Mouse (Mus musculus) layer of hippocampus, postnatal 36 days (tissue): ENCODE data around the gene Wdr89. TPM values are rescaled to one million over a fixed set of nuclear protein-coding genes. Genes with fewer than 3 reads are reported as not detected.
"Not testable (repeated sequence)": the region's sequence is repeated elsewhere in the genome, so short reads cannot be mapped to it uniquely, and the experiment has no call there.

Source experiments
- DNase-seq, 2 experiments: peaks; one replicate each; pipeline ENCODE4 v3.0.0; 2022
- total RNA-seq, 2 experiments: library from RNA; stranded (reverse); gene quantifications; 2 replicates each; pipeline ENCODE4 v1.2.3; 2021

Gene Wdr89
- total RNA-seq = 1 to 10 TPM; 2.8 to 3.5 TPM

- DNase-seq = peak; percentile 99
These were observed at the start of gene Wdr89 for GRCm38 (mm10) chr12:75669258-75670106. Gene Wdr89, minus strand, starts transcription at chr12:75669537.

DNA sequence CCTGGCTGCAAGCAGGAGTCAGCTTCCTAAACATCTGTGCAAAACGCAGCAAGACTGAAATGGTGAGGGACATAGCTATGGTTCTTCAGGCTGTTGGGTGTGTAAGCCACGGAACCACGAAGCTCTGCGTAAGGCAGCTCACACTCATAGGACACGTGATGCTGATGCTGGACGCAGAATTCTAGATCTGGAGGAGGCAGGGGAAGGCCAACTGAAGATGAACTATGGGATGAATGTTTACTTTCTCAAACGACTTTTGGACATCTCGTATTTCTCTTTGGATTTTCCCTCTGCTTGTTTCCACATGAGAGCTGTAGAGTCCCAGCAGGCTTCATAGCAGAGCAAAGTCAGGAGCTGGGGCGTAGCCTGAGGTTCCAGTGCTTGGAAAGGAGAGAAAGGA is 44.3 kb upstream of the Wdr89 start:
- DNase-seq = no peak

- not testable (repeated sequence) for DNase-seq
These were observed 43.6 kb upstream of the Wdr89 start for GRCm38 (mm10) chr12:75712905-75713304.

DNA sequence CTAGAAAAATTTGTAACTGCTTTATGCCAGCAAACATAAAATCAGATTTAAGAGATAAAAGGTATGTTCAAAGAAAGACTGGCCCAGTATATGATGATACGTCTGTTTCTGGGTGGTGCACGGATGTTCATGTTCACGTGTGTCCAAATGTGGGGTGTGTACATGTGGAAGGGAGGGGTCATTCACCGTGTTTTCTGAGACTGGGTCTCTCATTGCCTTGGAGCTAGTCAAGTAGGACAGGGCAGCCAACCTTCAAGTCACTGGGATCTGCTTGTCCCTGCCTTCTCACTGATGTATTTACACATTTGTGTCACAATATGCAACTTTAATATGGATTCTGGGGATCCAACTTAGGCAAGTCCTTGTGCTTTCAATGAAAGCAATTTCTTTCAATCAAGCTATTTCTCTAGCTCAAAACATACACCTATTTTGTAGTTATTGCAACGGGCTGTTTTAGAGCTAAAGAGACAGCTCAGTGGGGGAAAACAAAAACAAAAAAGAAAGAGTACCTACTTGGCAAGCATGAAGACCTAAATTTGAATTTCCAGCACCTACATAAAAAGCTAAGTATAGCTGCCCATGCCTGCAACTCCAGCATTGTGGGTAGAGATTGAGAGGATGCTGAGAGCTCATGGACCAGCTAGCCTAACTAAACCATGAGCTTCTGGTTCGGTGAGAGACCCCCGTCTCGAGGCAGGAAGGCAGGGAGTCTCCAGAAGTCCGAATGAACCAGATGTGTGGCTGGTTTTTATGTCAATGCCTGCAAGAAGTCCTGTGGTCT is 41.4 kb upstream of the Wdr89 start:
- no peak for DNase-seq

GRCm38 (mm10) chr12:75709506-75709905 is 40.2 kb upstream of the Wdr89 start:
- DNase-seq = no peak

- DNase-seq = no peak
These were observed 37.3 kb upstream of the Wdr89 start for GRCm38 (mm10) chr12:75706670-75707069.

DNA sequence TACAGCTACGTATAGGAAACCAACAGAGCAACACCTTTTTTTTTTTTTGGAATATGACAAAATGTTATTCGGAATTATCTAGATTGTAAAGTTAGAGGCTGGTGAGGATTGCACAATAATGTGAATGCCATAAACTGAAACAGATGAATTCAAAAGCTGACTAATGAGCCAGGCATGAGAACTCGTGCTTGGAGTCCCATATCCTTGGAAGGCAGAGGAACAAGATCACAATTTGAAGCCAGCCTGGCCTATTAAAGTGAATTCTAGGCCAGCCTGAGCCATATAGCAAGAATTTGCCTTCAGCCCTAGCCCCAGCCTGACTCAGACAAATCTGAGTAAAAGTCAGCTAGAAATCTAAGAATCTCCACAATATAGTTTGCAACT is 33.4 kb upstream of the Wdr89 start:
- no peak for DNase-seq

DNA sequence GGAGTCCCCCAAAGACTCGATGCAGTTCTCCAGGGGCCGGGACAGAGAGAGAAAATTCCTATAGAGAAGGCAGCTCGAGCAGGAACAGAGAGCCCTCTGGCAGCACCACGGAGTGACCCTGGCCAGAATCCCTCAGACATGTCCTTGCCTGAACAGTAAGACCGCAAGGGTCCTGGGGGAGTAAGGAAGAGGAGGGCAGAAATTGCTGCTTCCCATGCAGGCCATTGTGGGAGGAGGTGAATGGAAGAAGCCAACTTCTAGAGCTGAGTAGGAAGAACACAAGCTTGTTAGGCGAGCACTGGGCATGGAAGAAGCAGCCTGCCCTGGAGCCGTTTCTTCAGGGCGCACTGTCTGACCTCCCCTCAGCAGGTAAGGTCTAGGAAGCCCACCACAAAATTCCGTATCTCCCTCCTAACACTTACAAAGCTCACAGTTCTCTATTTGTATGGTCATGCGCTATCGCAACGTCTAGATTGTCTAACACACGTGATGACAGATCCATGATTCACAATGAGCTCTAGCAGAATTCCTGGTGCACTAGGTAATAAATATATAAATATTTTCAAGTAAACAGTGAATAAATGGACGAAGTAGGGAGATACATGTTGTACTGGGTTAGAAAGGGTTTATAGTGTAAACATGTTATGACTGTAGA is 32.9 kb upstream of the Wdr89 start:
- DNase-seq = no peak

GRCm38 (mm10) chr12:75701173-75702083 is 32.1 kb upstream of the Wdr89 start:
- no peak for DNase-seq

DNA sequence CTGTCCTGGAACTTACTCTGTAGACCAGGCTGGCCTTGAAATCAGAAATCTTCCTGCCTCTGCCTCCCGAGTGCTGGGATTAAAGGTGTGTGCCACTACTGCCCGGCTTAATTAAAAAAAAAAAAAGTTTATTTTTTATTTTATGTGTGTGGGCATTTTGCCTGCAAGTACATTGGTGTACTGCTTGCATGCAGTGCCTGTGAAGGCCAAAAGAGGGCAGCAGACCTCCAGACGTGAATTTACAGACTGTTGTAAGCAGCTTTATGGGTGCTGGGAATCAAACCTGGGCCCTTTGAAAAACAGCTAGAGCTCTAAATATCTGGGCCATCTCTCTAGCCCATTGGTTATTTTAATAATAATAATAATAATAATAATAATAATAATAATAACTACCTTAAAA is 29.4 kb upstream of the Wdr89 start:
- no peak for DNase-seq

DNA sequence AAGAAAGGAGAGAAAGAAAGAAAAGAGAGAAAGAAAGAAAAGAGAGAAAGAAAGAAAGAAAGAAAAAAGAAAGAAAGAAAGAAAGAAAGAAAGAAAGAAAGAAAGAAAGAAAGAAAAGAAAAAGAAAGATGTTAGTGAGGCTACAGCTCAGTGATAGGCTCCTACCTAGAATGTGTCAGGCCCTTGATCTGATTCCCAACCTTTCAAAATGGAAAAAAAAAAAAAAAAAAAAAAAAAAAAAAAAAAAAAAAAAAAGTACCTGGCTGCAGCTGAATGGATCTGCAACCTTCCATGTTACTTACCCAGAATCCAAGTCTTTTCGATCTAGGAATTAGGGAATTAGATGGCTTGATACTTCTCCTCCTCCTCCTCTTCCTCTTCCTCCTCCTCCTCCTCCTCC is 26.5 kb upstream of the Wdr89 start:
- not testable (repeated sequence) for DNase-seq

DNA sequence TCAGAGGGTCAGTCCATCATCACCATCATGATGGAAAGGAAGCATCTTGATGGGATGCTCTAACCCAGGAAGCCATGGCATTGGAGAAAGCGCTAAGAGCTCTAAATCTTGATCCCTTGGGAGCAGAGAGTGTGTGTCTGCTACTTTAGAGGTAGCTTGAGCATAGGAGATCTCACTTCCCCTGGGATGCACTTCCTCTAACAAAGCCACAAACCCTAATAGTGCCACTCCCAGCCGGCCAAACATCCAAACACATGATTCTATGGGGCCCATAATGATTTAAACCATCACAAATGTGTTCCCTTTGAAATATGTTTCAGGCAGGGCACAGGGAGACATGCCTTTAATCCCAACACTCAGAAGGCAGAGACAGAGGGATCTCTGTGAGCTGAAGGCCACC is 19.7 kb upstream of the Wdr89 start:
- DNase-seq = no peak

DNA sequence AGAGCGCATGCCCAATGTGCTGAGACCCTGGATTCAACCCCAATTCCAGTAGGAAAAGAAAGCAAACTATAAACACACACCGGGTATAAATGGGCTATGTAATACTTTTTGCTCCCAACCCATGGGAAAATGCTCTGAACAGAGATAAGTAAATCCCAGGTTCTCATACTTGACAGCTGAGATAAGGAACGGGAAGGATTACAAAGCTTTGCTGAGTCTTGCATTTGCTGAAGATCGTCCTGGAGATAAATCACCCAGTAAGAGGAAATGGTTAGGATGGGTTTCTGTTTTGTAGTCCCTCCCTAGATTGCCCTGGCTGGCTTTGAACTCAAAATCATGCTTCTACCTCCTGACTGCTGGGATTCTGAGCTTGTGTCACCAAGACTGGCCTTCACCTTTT is 18.0 kb upstream of the Wdr89 start:
- DNase-seq = no peak

DNA sequence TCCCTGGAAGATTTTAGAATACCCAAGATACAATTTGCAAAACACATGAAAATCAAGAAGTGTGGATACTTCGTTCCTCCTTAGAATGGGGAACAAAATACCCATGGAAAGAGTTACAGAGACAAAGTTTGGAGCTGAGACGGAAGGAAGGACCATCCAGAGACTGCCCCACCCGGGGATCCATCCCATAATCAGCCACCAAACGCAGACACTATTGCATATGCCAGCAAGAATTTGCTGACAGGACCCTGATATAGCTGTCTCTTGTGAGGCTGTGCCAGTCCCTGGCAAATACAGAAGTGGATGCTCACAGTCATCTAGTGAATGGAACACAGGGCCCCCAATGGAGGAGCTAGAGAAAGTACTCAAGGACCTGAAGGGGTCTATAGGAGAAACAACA is 14.7 kb upstream of the Wdr89 start:
- DNase-seq = not testable (repeated sequence)

DNA sequence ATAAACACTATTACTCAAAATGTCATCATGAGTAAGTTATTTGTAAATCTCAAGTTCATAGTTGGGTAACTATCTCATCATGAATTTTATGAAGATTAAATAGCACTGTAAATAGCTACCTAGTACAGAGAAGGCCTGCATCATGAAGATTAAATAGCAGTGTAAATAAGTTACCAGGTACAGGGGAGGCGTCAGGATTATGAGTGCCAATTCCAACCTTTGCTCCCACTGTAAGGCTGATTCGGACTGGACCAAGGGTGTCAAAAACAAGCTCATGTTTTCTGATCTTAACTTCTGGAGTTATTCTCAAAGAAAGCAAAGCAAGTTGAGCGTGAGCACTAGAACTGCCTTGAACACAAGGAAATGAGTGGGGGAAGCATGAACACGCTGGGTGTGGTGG is 14.3 kb upstream of the Wdr89 start:
- no peak for DNase-seq

GRCm38 (mm10) chr12:75682842-75683241 is 13.5 kb upstream of the Wdr89 start:
- no peak for DNase-seq

DNA sequence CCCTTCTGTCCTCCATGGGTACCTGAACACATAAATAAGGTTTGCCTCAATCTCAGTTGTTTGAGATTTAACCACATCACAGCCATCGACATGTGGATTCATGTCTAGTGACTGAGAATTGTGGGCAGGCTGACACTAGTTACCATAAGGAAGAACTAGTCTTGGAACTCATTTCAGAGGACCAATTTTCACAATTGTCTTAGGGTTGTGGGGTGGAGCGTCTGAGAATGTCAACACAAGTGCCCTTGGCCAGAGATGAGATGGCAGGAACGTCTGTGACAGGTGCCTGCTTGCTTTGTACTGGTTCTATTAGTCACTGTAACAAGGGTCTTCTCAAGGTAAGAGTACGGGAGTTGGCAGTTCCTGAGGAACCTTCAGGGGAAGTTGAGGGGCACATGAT is 11.8 kb upstream of the Wdr89 start:
- no peak for DNase-seq

GRCm38 (mm10) chr12:75678393-75678792 is 9.1 kb upstream of the Wdr89 start:
- DNase-seq = no peak

DNA sequence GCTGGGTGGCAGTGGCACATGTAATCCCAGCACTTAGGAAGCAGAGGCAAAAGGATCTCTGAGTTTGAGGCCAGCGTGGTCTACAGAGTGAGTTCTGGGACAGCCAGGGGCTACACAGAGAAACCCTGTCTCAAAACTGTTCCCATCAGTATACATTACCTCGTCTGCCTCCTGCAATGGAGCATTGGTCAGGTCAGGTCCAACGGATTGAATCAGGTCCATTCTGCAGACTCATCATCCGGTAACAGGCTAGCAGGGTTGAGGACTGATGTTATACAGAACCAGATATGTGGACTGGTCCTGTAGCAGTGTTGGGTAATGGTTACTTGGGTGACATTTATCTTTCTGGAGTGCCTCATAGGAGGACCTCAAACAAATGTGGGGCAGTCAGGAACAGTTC is 3.3 kb upstream of the Wdr89 start:
- no peak for DNase-seq

DNA sequence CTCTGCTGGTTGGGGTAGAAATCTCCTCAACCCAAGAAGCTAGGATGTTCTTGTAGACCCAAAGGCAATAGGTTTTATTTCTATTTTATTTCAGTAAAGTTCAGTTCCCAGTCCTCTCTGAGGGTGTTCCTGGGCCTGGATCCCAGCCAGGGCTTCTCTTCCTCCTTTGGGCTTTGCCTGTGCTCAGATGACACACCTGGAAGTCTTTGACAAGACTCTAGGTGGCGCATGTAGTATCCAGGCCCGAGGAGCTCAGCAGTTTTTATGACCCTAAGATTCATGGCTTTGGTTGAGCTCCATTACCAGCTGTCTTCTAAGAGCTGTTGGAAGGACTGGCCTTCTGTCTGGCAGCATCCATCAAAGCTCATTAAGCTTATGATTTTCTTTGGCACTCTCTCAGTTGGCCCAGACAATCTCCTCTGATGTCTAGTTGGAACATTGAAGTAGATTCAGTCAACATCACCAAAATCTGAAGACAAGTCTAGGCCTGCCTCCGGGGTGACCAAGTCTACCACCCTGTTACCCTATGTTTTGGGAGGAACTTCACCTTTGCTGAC is 2.5 kb upstream of the Wdr89 start:
- DNase-seq = no peak

DNA sequence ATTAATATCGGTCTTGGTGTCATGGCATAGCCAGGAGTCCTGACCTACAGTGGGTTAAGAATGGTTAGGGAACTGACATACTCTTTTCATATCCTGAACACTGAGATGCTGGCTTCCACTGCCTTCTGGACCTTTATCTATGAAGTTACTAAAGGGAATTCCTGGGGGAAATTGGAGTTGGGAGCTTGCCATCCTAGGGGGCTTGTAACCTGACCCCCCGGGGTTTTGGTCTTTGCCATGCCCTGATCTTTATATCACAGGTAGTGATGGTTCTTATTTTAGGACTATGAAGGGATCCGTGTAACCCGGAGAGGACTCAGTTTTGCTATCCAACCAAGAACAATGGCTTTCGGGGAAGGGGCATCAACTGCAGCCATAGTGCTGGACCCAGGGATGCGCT is 1.3 kb upstream of the Wdr89 start:
- no peak for DNase-seq

DNA sequence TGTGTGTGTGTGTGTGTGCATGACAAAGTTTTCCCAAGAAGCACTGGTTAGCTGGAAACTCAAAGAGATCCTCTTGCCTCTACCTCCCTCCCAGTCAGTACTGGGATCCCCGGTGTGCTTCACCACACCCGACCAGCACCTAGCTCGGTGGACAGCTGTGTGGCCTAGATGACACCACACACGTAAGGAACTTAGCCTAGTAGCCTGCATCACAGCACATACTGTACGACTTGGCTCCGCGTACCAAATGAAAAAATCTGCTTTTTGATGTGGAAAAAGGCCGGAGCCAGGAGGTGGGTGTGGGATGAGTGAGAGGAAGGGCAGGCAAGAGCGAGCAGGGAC is 450 bp downstream of the Wdr89 start:
- no peak for DNase-seq
